Mouse (Mus musculus) frontal cortex, postnatal 36 days (tissue): ENCODE measurements around the gene Nmur1.
"Not testable (repeated sequence)": the region's sequence is repeated elsewhere in the genome, so short reads cannot be mapped to it uniquely, and the experiment has no call there.

ENCODE experiments used
- DNase-seq, 2 experiments: peaks; one replicate each; pipeline ENCODE4 v3.0.0; 2022; ENCODE audit warnings: low spot score in 2 of 2

The Nmur1 gene

GRCm38 (mm10) chr1:86359798-86360179 lies 66.2 kb downstream of the Nmur1 start:
- DNase-seq = no peak

DNA sequence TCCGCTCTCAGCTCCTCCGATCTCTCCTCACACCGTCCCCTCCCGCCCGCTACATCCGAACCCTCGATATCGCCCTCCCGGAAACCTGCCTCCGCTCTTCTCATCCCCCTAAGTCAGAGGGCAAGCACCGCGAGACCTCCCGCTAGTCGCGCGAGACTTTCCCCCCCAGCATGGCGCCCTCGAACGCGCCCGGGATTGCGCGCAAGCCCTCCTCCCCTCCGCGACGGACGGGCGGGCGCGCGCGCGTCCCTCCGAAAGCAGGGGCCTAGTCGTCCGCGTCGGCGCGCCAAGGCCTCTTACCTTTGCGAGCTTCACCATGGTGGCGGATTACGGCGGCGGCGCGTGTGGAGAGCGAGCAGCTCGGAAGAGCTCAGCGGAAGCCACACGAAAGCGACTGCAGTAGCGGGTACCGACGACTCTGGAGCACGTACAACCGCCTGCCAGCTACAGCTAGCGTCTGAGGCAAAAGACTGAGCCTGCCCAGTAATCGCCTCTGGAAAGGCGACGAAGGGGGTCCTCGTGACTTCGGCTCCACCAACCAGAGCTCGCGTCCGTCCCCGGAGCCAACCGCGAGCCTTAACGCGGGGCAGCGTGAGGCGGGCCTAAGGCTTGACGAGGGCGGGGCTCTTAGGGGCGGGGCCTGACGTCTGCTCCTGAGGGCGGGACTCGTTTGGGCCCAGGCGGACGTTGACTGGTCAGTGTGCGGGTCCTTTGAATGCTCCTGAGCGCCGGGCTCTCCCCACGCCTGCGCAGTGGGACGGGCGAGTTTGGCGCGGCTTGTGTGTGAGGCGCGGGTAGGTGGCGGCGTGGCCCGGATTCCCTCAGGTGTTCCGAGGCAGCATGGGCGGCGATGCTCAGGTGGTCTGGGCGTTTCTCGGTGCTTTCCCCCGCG lies 66.9 kb downstream of the Nmur1 start, which contains the start of gene Ncl:
Ncl (minus strand) TSS at position 495 of the 892 bp plus-strand sequence.
- DNase-seq = peak; percentile 97

DNA sequence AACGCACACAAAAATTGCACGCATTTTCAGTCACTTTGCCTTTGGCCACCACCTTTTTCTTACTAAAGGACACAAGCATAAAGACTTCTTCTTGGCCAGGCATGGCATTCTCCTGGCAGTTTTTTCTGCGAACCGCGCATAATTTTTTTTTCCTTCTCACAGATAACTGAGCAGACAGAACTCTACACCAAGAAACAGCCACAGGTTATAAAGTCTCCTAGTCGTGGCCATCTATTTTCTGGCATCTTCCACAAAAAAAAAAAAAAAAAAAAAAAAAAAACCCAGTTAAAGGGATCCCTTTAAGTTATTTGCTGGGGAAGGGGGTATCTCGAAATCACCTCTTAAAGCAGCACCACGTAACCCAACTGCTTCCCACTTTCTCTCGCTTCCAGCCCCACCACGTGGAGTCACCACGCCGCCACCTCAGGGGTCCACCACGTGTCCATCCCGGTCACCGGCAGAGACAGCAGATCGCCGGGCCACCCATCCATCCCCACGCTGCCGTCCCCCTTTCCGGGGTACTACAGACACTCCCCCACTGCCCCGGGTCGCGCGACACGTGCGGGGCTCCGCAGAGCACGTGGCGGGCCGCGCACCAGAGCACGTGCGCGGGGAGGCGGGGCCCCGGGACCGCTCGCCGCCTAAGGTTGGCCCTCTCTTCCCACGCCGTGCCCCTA lies 67.7 kb downstream of the Nmur1 start:
- DNase-seq = no peak

- no peak for DNase-seq
These were observed 71.8 kb downstream of the Nmur1 start for GRCm38 (mm10) chr1:86354186-86354585.

DNA sequence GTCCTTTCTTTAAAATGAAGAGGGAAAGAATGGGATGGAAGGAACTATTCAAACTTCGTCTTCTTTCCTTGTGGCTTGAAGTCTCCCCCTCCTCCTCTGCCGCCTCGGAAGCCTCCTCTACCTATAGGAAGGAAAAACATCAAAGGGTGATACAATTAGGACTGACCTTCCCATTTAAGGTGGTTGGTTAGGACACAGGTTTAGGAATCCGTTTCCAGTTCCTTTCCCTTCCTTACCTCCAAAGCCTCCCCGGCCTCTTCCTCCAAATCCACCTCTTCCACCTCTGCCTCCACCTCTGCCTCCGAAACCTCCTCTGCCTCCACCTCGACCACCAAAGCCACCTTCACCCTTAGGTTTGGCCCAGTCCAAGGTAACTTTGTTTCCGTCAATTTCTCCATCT lies 75.5 kb downstream of the Nmur1 start:
- no peak for DNase-seq

DNA sequence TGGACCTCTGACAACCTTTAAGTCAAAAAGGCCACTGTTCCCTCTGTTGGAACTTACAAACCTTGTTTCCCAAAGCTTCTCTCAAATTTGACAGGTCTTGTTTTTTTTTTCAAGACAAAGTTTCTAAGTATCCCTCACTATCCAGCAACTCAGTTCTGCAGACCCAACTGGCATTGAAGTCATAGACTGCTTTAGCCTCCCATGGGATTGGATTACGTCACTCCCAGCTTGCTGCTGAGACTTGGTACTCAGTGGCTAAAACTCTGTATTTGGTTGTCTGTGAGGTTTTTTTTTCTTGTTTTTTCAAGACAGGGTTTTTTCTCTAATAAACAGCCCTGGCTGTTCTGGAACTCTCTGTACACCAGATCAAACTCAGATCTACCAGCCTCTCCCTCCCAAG lies 76.3 kb downstream of the Nmur1 start:
- DNase-seq = no peak

- DNase-seq = no peak
These were observed 76.8 kb downstream of the Nmur1 start for GRCm38 (mm10) chr1:86349201-86349600.

GRCm38 (mm10) chr1:86348801-86349200 lies 77.2 kb downstream of the Nmur1 start:
- DNase-seq = no peak

DNA sequence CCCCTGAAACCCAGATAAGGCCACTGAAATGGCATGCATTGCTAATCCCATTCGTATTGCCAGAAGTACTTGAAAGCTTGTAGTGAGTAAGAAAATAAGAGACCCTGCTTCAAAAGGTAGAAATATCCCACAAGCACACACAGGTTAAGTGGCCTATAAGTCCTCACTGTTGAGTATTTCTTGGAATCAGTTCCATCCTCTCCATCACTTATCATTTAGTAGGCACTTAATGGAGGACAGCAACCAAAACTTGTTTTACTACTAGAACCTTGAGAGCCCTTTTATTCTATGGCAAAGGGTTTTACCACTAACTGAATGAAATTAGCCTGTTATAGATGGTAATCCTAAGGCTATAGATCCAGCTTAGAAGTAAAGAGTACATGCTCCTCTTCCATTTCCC lies 77.9 kb downstream of the Nmur1 start:
- DNase-seq = no peak

- no peak for DNase-seq
These were observed 78.3 kb downstream of the Nmur1 start for GRCm38 (mm10) chr1:86347716-86348045.

- no peak for DNase-seq
These were observed 78.9 kb downstream of the Nmur1 start for GRCm38 (mm10) chr1:86346851-86347715.

DNA sequence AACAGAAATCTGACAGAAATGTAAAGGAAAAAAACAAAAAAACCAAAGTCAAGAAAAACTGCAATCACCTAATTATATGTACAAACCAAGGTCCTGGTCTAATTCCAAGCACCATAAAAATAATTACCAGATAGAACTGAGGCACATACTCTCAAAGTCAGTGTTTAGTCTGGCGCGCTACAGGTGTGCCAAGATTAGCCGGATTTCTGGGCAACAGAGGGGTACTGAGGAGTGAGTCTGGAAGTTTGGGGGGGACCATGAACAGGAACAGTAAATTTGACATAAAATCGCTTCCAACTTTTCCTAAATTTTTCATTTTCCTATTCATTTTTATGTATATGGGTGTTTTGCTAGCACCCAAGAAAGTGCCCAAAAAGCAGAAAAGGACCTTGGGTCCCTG lies 80.1 kb downstream of the Nmur1 start:
- no peak for DNase-seq

DNA sequence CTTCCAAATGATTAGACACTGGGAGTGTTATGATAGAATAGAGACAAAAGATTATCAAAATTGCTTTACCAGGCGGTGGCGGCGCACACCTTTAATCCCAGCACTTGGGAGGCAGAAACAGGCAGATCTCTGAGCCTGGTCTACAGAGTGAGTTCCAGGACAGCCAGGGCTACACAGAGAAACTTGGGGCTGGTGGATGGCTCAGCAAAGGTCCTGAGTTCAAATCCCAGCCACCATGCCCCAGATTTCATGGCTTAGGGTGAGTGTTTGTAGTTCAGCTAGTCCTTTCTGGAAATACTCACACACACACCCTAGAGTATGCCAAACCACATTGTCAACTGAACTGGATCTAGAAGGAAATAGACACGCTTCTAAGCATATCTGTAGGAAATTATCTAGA lies 81.0 kb downstream of the Nmur1 start:
- DNase-seq = no peak

DNA sequence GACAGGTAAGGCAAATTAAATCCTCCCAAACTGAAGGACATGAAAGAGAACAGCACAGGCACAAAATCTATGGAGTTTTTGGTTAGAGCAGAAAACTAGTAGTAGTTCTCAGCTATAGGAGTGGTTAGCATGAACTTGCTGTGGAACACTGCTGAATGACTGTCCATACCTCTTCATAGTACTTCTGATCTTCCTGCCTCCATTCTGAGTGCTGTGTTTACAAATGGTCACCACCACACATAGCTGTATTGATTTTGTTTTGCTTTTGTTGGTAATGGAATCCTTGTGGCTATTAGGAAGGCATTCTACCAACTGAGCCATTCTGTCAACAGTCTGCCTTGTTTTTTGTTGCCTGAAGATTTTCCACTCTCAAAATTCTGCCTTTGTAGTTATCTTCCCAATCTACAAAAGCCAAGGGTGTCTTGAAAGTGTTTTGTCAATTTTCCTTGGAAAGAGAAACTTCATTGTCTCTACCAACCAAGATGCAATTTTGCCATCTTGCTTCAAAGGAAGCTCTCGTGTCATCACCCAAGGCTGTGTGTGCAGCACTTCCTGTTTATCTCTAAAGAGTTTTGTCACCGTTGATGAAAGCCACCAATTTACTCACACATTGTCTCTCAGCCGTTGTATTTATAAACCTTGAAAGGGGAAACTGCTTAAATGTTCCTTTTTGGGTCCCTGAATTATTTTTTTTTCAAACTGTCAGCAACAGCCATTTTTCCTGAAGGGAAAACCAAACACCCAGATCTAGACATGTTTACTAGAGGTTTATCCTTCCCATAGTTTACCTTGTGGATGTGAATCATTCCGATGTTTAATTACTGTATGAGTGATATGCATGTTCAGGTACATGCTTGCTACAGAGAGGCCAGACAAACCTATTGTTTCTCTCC lies 81.8 kb downstream of the Nmur1 start:
- no peak for DNase-seq

DNA sequence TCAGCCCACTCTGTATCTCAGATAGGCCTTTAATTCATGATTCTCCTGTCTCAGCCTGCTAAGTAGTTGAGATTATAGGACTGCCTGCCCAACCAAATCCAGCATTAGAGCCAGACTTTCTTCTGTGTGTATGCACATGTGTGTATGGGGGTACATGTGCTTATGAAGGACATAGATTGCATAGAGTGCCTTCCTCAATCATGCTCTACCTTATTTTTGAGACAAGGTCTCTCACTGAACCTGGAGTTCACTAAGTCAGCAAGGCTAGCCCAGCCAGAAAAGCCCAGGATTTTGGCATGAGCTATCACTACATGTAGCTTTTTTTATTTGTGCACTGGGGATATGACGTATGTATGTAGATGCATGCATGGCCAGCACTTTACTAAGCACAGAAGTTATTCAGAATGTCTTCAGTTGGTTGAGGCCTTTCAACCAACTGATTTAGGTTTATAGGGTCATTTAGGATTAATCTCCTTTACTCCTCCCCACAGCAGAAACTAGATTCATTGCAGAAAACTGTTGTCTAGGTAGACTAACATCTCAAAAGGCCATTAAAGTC lies 82.9 kb downstream of the Nmur1 start:
- DNase-seq = no peak

GRCm38 (mm10) chr1:86342371-86342770 lies 83.7 kb downstream of the Nmur1 start:
- DNase-seq = no peak

GRCm38 (mm10) chr1:86341096-86341495 lies 84.9 kb downstream of the Nmur1 start:
- DNase-seq = not testable (repeated sequence)

DNA sequence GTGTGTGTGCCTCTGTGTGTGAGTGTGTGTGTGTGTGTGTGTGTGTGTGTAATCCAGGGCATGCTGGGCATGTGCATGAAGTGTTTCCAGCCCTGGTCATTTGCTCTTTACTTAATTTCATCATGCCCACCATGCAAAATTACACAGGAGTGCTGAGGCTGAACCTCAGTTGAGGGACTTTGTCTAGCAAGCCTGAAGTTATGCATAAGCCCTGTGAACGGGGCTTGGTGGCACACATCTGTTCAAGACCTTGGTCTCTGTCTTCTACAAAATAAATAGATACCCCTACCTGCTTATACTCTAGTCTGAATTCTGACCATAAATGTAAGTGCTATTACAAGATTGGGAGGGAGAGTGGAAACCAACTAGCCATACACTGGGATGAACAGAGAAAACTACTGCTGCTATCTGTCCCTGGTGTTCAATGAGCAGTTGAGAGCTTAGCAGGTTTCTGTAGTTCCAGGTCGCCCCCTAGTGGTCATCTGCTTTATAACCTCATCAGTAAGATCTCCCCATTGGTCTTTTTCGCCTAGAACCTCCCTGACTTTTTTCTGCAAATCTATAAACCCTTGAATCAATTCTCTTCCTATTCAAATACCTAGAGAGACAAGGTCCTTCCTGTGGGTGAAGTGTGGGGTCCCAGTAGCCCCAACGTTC lies 86.7 kb downstream of the Nmur1 start:
- DNase-seq = peak; percentile 85 to 93

- no peak for DNase-seq
These were observed 89.7 kb downstream of the Nmur1 start for GRCm38 (mm10) chr1:86336330-86336729.
